Mouse (Mus musculus) 416B (cell line): ENCODE results near the gene Pum1.

Experiments
- DNase-seq: peaks from one replicate; pipeline ENCODE4 v3.0.0; 2011; ENCODE audit warnings: low read depth

The Pum1 gene

GRCm38 (mm10) chr4:130735957-130736356 is 72.8 kb downstream of the Pum1 start:
- no peak for DNase-seq

DNA sequence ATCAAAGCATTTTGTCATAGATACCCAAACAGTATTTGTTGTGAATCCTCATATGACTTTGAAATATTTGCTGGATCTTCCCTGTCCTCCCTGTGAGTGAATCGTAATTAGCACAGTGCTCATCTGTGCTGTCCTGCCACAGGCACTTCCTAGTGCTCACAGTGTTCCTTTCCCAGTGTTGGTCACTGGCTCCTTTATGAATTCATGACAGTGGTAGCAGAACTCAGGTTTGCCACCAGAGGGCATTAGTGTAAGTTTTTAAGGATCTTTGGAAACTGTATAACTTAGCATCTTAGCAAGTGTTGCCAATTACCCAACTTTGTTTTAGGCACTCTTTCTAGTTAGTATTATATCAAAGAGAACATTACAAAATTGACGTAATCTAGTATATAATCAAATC is 75.4 kb downstream of the Pum1 start:
- peak; percentile 72 for DNase-seq

GRCm38 (mm10) chr4:130744058-130744457 is 80.9 kb downstream of the Pum1 start:
- DNase-seq: no peak

DNA sequence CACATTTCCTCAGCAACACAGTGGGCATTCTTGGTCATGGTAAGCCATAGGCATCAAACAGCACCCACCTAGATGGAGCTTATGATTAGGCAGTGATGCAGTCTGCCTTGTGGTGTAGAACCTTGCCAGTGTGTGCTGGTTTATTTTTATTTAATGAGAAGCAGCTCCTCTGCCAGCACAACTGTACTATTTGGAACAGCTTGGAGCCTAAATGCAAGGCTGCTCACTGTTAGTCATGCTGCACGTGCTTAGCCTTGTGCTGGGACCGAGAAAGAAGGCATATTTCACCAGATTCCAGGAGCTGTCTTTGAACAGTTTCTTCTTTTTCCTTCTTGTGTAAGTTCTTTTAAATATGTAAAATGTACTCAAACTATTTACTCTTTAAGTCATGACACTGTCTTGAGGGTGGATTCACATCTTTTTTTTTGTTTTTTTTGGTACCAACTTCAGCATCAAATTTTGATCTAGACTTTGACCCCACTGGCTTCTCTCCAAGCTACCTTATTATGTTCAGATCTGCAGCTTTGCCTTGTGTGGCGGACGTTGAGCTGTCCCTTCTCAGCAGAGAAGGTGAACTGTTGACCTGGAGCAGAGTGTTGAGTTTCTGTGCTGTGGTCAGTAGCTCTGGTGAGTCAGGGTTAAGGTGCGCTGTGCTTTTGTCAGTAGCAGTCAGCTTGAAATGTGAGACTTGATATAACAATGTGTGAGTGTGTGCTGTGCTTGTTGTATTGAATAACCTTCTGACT is 82.6 kb downstream of the Pum1 start:
- no peak for DNase-seq

DNA sequence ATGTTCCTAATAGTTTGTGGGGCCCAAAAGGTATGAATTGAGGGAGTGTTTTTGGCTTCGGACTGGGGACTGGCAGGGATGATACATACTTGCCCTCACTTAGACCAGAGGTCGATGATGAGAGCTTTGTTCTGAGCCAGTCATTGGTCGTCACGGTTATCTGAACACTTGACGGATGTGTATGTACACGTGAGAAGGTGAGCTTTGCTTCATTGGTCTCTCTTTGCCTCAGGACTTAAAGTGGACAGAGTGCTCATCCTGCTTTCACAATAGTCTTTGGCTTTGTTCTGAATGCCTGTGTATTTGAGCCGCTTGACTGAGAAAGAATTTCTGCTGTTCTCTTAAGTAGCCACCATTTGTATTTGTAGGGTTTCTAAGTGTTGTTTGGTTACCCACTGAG is 86.4 kb downstream of the Pum1 start:
- no peak for DNase-seq

GRCm38 (mm10) chr4:130751966-130752365 is 88.8 kb downstream of the Pum1 start:
- no peak for DNase-seq

GRCm38 (mm10) chr4:130752591-130752990 is 89.5 kb downstream of the Pum1 start:
- no peak for DNase-seq

- DNase-seq: no peak
Observed at GRCm38 (mm10) chr4:130753755-130754154, 90.6 kb downstream of the Pum1 start.

DNA sequence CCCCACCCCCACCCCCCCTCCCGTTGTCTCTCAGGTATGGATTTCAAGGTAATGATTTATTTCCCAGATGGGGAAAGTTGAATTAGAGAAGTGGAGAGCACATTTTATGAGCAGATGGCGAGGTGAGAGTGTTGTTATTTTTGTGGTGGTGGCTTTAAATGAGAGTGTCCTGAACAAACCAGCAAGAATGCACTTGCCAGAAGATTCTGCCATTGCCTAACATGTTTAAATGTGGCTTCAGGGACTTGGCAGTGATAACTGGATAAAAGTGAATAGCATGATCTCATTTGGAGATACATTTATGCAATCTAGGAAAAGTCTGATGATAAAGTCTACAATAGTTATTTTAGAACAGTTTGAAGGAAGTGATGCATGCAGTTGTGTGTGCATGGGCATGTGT is 91.7 kb downstream of the Pum1 start:
- no peak for DNase-seq

GRCm38 (mm10) chr4:130759875-130760274 is 96.8 kb downstream of the Pum1 start:
- DNase-seq: no peak

- no peak for DNase-seq
Observed at GRCm38 (mm10) chr4:130761809-130762208, 98.7 kb downstream of the Pum1 start.

GRCm38 (mm10) chr4:130765399-130766160 is 102.5 kb downstream of the Pum1 start:
- no peak for DNase-seq

GRCm38 (mm10) chr4:130766387-130766786 is 103.3 kb downstream of the Pum1 start:
- DNase-seq: no peak

GRCm38 (mm10) chr4:130766926-130767325 is 103.8 kb downstream of the Pum1 start:
- no peak for DNase-seq

DNA sequence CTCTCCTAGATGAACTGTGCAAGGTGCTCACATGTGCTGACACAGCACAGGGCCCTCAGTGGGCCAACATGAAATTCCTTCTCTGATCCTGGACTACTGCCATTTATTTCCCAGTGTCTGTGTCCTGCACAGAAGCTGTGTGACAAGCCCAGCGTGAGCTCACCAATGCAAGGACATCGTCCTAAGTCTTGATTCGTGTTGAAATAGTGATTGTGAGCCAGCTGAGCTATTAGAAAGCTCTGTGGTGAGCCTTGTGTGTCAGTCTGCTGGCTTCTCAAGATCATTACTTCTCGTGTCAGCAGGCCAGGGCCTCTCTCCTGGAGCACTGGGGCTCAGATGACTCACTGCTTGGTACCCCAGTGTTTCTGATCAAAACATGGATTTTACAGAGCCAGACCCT is 110.8 kb downstream of the Pum1 start:
- no peak for DNase-seq

DNA sequence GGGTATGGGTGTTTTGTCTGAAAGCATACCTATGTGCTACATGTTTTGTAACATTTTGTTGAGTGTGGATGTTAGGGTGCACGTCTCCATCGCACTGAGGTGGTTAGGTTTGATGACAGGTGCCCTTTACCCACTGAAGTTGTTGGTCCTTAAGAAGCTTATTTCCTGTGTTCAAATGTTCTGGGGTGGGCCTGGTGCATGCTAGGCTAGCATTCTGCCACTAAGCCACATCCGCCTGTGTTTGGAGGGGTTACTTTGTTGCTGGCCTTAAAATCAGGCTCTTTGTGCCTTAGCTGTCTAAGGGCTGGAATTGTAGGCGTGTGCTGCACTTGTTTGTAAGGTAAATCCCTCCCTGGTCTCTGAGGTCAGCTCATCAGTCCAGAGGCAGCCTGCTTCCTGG is 111.7 kb downstream of the Pum1 start:
- no peak for DNase-seq

DNA sequence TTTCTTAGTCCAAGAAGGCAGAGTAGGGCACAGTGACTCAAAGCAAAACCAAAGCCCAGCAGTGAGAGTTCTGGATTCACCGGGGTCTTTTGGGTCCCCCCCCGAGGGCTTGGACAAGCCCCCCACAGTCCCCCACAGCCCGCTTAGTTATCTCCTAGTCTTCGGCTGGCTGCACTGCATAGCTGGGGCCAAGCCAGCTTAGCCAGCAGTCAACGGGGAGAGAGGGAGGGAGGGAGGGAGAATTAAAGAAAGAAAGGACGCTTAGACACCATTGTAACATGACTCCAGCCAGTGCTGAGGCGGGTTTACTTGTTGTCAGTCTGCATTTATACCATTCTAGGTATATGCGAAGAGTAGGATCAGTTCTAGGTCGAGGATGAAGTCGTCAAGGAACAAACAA is 114.5 kb downstream of the Pum1 start:
- DNase-seq: no peak

DNA sequence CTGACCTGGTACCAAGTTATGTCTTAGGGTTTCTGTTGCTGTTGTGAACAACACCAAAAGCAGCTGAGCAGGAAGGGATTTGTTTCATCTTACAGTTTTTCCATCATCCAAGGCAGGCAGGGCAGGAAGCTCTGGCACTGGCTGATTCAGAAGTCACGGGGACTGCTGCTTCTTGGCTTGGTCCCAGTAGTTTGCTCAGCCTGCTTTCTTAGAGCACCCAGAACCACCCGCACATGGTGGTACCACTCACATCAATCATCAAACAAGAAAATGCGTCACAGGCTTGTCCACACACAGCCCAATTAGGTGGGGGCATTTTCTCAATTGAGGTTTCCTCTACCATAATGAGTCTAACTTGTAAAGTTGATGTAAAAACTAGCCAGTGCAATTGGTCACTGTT is 115.9 kb downstream of the Pum1 start:
- DNase-seq: no peak

- no peak for DNase-seq
Observed at GRCm38 (mm10) chr4:130782492-130782891, 119.4 kb downstream of the Pum1 start.

- peak; percentile 72 for DNase-seq
Observed at GRCm38 (mm10) chr4:130784755-130785154, 121.6 kb downstream of the Pum1 start.

DNA sequence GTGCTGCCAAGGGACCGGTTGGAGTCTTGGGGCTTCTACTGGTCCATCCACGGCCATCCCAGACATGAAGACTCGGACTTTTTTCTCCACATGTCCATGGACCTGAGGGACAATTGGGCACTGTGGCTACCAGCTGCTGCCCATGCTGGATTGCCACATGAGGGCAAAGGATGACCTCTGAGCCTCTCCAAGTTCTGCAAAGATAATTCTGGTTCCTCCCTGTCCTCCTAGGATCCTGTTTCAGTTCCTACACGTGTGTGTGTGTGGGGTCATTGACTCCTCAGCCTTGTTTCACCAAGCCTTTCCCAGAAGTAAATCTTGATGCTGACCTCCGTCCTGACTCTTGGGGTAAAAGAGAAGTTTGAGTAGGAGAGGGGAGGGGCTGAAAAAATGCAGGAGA is 124.4 kb downstream of the Pum1 start:
- no peak for DNase-seq

- DNase-seq: peak; percentile 79
Observed at GRCm38 (mm10) chr4:130790180-130790579, 127.1 kb downstream of the Pum1 start.

GRCm38 (mm10) chr4:130791811-130792375 is 128.8 kb downstream of the Pum1 start:
- no peak for DNase-seq
